Mouse (Mus musculus) right cerebral cortex, postnatal 36 days (tissue): ENCODE data around the gene Psma6.

Experiments
- DNase-seq, 2 experiments: peaks; one replicate each; pipeline ENCODE4 v3.0.0; 2022; ENCODE audit warnings: low spot score in 2 of 2, mixed read lengths in 1 of 2

Gene Psma6

DNA sequence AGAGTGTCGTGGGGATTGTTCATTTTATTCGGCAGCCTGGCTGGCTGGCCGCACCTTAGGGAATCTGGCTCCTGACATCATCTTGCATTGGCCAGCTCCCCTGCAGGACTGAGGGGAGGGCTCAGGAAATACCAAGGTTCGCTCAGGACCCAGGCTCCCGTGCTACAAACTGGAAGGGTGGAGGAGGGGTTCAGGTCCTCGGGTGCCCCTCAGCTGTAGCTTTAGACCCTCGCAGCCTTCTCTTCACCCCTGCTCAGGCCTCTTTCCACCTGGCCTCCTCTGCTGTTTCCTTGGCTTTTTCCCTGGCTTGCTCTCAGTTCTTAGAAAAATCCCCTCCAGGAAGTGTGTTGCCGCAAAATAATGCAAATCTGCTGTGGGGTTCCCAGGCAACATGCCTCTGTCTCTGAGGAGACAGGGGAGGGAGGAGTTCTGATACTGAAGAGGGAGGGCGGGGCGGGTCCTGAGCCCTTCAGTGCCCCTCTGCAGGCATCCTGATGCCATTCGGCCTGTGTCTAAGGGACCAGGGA is 54.7 kb downstream of the Psma6 start:
- DNase-seq, result no peak

DNA sequence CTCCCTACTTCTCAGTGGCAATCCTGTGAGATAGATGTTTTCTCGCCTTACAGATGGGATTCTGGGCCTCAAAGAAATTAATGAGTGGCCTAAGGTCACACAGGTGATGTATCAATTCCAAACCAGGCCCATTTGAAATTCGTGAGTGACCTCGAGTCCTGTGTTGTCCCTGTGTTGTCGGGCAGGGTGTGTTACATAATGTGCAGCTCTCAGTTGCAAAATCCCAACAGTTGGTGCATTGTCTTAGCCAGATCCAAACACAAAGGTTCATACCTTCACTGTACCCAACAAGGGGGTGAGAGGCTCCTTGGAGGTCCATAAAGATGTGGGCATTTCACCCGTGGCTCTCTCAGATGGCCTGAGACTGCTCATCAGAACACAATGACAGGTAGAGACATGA is 56.4 kb downstream of the Psma6 start:
- DNase-seq, result no peak

DNA sequence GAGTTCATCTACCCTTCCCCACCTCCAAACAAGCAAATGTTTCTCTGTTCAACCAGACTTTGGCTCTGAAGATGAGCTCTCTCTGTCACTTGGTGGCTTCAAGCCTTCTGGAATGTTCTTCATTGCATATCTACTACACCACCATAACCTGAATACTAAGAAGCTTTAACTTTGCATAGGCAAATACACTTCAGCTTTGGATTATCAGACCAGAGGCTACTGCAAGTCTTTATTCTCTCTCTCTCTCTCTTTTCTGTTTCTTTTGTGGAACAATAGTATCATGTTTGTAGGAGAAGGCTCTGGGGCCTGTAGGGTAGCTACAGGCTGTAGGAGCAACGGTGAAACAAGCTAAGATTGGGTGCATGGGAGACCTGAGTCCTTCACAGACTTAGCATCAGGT is 58.2 kb downstream of the Psma6 start:
- DNase-seq, result no peak

DNA sequence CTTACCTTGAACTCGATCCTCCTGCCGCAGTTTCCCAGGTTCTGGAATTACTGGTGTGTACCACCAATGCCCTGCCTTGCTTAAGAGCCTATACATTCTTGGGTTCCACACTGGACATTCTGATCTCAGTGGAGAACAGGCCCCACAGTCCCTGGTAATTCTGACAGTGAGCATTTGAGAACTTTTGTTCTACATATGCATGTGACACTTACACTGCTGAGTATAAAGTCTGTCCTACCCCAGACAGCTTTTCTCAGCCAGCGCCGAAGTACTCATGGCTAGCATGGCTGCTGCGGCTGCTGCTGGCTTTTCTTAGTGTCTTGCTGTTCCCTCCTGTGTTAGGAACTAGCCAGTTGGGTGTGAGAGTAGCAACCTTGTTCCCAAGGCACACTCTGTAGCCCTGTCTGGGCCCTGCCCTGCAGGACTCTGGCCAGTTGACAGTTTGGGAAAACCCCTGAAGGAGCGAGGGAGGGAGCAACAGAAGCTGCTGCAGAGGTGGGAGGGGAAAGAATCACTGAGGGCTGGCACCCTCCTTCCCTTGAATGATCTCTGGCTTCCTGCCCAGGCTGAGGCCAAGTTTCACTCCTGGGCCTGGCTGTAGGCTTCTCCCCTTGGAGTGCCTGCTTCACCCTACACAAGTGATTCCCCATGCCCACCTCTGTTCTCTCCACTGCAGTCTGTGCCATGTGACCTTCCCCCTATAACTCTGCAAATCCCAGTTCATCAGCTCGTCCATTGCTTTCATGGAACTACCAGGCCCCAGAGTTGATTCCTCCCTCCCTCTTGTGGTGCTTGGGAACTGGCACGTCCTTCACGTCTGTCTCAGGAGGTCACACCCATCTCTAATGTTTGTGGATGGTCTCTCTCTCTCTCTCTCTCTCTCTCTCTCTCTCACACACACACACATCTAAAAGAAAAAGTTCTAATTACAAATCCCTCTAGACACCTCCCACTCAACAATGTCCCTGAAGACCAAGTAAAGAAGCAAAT is 59.1 kb downstream of the Psma6 start:
- DNase-seq, result peak in 1 of 2 experiments; percentile 41

DNA sequence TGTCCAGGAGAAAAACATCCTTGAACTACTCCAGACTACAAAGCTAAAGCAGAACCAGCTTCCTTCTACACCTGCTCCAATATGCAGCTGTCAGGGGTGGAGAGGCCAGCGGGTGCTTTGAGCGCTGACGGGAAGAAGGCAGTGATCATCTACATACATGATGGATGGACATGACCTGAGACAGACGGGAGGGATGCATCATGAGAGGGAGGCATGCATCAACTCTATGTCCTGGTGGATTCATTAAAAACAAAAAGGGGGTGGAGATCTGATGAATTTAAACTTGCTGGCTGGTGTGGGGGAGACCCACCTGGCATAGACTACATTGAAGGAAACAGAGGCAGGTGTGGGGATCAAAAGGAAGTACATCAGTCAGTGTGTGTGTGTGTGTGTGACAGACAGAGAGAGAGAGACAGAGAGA is 60.0 kb downstream of the Psma6 start:
- DNase-seq, result no peak

DNA sequence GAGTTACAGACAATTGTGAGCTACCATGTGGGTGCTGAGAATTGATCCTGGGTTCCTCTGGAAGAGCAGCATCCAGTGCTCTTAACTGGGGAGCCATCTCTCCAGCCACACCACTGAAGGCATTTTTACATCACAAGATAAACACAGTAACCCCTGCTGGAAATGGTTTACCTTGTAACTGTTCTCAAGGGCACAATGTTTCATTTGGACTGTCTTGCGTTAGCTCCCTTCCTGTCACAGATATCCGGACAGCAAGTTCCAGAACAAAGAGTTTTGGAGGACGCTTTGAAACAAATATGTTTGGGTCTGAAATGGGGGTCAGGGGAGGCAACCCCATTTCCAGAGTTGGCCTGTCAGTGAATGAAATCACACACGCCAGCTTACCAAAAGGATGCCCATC is 61.6 kb downstream of the Psma6 start:
- DNase-seq, result no peak

DNA sequence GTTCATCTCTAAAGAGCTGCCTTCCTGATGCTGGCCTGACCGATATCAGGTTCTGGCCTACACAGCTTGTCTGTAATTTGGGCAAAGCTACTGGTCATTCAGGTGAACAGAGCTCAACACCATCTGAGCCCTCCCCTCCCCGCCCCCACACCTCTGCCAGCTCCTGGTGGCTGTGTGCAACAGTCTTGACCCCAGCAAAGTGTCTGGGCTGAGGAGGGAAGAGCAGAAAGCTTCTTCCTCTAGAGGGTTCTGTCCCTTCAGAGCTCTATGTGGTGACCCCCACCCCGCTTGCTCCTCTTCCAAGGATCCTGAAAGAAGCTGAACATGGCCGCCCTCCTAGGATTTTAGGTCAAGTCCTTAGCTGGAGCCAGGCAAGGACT is 62.3 kb downstream of the Psma6 start:
- DNase-seq, result no peak

DNA sequence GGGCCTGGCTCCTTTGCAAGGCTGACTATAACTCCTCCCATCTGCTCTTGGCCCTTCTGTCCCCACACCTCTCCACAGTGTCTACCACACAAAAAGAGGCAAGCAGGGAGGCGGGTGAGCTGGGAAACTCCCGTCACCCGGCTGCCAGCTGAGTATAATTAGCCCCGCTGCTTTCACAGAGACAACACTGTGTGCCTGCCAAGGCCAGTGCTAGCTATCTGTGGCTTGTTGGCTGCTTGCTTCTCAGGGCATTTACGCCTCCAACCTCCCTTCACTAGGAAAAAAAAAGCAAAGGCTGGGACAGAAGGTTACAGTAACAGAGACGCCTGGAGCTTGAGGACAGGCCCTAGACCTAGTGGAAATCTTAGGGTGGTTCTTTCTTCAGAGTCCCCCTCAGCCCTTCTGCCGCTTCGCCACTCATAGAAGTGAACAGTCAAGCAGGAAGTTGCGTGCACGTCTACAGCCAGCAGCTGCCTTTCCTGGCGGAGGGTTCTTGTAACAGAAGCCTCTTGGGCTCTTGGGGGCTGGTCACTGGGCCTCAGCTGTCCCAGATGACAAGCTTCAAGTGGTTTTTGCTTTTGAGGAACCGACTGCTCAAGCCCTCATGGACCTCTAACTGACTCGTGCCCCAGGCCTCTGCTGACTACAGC is 62.8 kb downstream of the Psma6 start:
- DNase-seq, result peak; percentile 89 to 91

DNA sequence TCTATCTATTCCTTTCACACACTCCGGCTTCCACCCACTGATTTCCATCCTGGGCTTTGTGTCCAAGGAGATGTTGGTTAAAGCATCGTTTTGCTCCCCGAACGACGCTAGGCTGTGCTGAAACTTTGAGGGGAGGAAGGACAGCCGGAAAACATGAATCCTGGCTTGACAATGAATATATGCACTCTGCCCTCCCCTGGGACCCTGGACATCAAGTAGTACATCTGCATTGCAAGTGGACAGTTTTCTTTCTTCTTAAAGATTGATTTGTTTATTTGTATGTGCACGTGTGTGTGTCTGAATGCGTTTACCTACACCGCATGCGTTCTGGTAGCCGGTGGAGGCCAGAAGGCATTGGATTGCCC is 63.4 kb downstream of the Psma6 start:
- DNase-seq, result no peak

DNA sequence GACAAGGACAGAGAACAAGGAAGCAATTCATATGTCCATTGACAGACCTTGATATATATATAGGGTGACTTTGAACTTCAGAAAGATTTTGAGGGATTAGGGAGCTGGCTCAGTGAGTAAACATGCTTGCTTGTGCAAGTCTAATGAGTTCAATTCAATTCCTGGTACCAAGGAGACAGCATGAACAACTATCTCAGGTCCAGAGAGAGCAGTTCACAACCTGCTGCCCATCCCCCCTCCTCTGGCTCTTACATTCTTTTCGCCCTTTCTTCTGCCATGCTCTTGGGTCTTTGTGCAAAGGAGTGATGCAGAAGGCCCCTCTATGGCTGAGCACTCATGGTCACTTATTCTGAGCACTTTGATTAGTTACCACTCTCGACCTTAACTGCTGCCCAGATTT is 64.4 kb downstream of the Psma6 start:
- no peak for DNase-seq

DNA sequence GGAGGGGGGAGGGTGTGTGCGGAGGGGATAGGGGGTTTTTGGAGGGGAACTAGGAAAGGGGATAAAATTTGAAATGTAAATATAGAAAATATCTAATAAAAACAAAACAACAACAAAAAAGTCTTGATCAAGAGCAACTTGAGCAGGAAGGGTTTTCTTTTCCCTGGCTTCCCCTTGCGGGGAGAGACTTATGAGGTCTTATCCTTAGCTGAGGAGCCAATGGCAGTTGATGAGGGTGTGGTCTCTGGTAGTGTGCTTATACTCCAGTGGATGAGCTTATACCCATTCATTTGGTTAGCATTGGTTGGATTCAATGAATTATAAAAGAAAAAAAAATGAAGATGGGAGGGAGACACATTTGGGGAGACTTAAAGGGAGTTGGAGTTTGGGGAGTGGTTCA is 65.0 kb downstream of the Psma6 start:
- DNase-seq, result no peak

DNA sequence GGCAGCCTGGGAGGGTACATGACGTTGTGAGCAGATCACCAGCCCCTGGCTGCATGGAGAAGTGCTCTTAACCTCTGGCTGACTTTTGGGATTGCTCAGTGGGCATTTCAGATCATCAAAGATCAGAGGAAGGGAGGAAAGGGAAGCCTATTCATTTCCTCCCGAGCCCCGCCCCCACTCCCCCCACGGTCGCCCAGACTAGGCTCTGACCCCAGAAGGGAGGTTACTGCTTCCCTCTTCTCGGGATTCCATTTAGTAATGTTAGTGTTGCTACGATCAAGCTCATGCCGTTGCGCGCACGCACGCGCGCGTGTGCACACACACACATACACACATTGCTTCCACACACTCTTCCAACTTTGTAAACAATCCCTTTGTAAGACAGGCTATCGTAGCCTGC is 66.4 kb downstream of the Psma6 start:
- DNase-seq, result no peak

DNA sequence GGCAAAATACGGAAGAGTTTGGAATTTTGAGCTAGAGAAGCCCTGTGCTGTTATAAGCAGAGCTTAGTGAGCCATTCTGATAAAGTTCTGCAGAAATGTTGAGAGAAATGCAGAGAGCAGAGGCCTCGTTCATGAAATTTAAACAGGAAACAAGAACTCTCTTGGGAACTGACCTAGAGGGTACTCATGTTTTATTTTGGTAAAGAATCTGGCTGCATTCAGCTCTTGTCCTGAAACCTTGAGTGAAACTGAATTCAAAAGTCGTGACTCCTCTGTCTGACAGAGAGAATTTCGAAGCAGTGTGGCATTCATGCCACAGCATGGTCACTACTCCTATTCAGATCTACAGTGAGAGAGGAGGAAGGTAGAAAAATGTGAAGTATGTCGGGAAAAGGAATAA is 68.8 kb downstream of the Psma6 start:
- no peak for DNase-seq

DNA sequence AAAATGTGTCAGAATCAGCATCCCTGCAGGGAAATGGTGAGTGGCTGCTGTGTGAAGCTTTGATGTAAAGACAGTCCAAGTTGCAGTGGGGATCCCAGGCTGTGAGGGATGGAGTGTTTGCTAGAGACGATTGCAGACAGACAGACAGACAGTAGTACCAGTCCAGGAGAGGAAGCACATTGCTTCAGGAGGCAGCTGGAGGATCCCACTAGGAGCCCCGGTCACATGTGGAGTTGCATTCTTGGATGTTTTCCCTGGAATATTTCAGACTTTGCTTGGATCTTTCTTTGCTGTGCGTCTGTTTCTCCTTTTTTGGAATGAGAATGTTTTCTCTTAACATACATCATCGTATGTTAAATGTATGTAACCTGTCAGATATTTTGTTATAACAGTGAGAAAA is 69.9 kb downstream of the Psma6 start:
- no peak for DNase-seq

DNA sequence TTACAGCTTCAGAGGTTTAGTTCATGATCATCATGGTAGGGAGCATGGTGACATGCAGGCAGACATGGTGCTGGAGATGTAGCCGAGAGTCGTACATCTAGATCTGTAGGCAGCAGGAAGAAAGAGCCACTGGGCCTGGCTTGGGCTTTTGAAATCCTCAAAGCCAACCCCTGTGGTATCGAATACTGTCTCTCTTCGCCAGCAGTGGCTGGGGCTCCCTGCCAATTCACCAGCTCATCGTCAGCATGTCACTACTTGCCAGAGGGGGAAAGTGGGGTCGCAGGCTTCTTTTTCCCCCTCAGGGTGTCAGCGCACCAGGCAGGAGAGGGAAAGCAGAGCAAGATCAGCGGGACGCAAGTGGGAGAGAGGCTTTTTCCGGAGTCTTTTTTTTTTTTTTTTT is 71.2 kb downstream of the Psma6 start:
- no peak for DNase-seq

DNA sequence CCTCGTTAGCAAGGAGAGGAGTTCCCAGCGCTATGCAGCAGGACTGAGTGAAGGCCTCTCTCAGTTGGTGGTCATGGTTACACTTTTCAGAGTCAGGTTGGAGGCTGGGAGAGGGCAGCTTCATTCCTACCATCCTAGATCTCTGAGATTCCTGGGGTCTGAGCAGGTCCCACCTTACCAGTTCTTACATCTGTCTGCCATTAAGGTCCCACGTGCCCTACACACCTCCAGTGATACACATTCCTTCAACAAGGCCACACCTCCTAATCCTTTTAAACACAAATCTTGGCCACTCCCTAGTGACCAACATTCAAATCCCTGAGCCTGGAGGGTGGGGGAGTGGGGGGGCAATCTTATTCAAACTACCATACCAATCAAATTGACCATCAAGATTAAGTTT is 72.1 kb downstream of the Psma6 start:
- DNase-seq, result no peak

DNA sequence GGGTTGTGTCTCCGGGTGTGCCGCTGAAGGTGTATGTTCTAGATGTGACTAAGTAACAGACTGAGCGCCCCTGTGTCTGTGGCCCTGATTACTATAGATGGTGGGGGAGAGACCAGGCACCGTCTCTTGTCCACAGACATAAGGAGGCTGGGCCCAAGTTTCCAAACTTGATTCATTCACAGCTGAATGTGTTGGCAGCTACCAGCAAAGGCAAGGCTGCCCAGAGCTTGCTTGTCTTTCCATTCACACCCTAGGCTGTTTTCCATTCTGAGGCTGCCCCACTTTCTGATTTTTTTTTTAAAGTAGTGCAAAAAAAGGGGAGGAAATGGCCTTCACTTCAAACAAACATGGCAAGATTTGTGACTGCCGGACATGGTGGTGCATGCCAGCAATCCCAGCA is 72.9 kb downstream of the Psma6 start:
- DNase-seq, result peak in 1 of 2 experiments; percentile 48

DNA sequence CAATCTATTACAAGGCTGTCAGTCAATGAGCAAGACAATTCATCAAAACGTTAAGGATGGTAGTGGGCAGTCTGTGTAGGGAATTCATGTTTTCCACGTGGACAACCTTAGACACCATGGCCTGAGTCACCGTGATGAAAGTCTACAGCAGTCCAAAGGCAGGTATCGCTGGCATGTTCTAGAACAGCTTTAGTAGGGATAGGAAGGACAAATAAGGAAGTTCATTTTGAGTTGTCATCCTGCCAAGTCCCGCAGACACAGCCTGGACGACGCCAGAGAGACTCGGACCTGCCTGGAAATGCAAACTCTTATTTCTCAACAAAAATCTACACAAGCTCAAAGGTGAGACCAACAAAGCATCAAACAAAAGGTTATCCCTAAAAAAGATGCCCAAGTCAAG is 75.7 kb downstream of the Psma6 start:
- no peak for DNase-seq

DNA sequence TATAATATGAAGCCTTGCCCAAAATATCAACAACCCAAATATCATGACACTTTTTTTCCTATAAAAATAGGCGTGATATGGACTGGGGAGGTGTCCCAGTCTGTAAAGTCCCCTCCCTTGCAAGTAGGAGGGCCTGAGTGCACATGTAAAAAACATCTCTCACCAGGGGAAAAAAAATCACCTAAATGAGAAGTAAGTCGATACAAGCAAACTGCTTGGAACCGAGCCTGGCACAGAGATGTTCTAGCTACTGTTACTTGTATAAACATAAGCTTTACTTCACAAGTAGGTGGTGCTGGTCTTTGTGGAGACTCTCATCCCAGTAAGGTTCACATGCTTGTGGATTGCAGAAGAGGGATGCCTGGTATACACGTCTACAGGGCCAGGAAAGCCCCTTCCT is 76.9 kb downstream of the Psma6 start:
- DNase-seq, result no peak

DNA sequence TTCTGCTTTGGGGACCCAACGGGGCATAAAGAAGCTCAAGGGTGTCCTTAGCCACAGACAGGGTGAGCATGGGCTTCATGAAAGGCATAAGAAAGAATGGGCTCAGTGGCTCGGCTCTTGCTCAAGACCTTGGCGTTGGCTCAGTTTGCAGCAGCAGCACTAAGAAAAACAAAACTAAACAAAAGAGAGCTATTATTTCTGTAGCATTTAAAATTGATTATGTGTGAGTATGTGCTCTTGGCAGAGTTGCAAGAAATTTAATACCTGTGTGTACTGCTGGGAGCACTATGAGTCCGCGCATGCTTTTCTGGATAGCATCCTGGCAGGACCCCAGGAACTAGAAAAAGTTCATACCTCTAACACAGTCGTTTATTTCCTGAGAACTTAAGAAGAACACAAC is 77.7 kb downstream of the Psma6 start:
- DNase-seq, result no peak

DNA sequence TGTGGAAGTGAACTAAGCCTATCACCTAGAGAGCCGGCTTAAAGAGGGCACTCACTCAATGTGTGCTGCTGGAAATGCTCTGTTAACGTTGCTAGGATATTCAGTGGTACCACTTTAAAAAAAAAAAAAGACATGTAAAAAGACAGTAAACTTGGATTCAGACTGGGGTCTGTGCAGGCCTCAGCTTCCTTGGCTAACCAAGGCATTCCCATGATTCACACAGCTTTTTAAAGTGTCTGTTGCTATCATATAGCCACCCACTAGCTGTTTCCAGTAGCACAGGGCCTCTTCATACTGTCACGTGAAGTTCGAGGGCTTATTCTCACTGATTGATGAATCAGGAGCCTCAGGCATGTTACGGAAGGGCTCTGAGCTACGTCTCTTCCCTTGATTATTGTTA is 78.4 kb downstream of the Psma6 start:
- no peak for DNase-seq

DNA sequence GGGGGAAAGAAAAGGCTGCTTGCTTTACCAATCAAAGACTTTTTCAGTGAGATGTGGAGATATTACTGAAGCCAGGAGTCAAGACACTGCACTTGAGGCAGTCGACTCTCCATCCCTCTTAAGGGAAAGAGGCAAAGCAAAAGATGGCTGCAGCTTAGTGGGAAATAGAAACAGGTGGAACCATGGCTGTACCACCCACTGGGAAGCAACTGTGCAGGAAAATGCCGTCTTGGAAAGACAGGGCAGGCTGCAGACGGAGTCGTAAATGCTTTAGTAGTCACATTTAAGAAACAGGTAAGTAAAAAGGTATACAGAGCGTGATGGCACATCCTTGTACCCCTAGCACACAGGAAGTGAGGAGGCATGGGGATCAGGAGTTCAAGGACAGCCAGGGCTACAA is 79.1 kb downstream of the Psma6 start:
- DNase-seq, result no peak
